Mouse (Mus musculus) urinary bladder, postnatal 25 days (tissue): ENCODE results near the gene Stub1.

Source experiments
- DNase-seq: peaks from one replicate; pipeline ENCODE4 v3.0.0; 2022; ENCODE audit warnings: low spot score

Gene Stub1

GRCm38 (mm10) chr17:25837076-25837410 lies 3.8 kb upstream of the Stub1 start, which contains the start of gene Rhbdl1:
Gene Rhbdl1, minus strand, starts transcription at chr17:25837295.
- DNase-seq: peak; percentile 61

GRCm38 (mm10) chr17:25836397-25837075 lies 3.3 kb upstream of the Stub1 start:
- no peak for DNase-seq

GRCm38 (mm10) chr17:25835816-25836215 lies 2.6 kb upstream of the Stub1 start:
- DNase-seq: no peak

- no peak for DNase-seq
Measured at GRCm38 (mm10) chr17:25835301-25835700, 2.1 kb upstream of the Stub1 start.

GRCm38 (mm10) chr17:25834595-25835222 lies 1.5 kb upstream of the Stub1 start:
- no peak for DNase-seq

- no peak for DNase-seq
Measured at GRCm38 (mm10) chr17:25833961-25834594, 874 bp upstream of the Stub1 start.

GRCm38 (mm10) chr17:25832436-25833290 lies 541 bp downstream of the Stub1 start:
- peak; percentile 99 for DNase-seq

- no peak for DNase-seq
Measured at GRCm38 (mm10) chr17:25831451-25832281, 1.5 kb downstream of the Stub1 start.

- DNase-seq: no peak
Measured at GRCm38 (mm10) chr17:25830806-25831431, 2.3 kb downstream of the Stub1 start.

- DNase-seq: no peak
Measured at GRCm38 (mm10) chr17:25830200-25830753, 2.9 kb downstream of the Stub1 start.

- no peak for DNase-seq
Measured at GRCm38 (mm10) chr17:25829558-25830017, 3.6 kb downstream of the Stub1 start.

- DNase-seq: peak; percentile 64
Measured at GRCm38 (mm10) chr17:25828712-25829557, 4.3 kb downstream of the Stub1 start, which contains the start of gene Jmjd8. Gene Jmjd8, plus strand, starts transcription at chr17:25828867.

- no peak for DNase-seq
Measured at GRCm38 (mm10) chr17:25828223-25828594, 5.0 kb downstream of the Stub1 start.

- DNase-seq: no peak
Measured at GRCm38 (mm10) chr17:25827546-25828222, 5.5 kb downstream of the Stub1 start.

- no peak for DNase-seq
Measured at GRCm38 (mm10) chr17:25827011-25827410, 6.2 kb downstream of the Stub1 start.

- no peak for DNase-seq
Measured at GRCm38 (mm10) chr17:25825984-25826570, 7.1 kb downstream of the Stub1 start.

- no peak for DNase-seq
Measured at GRCm38 (mm10) chr17:25825311-25825710, 7.9 kb downstream of the Stub1 start.

GRCm38 (mm10) chr17:25824362-25825142 lies 8.7 kb downstream of the Stub1 start:
- no peak for DNase-seq
